Mouse (Mus musculus) forebrain, embryonic 14.5 days (tissue): Measurements from ENCODE around the gene Slc10a7. TPM values are rescaled to one million over a fixed set of nuclear protein-coding genes. Genes with fewer than 3 reads are reported as not detected.

ENCODE experiments used
- ATAC-seq: fragments of 200-750 bp; cut with Nextera tagmentation; 2 replicates; pipeline ENCODE4 v1.8.0; 2017; ENCODE audit warnings: mild to moderate bottlenecking, moderate library complexity
- DNase-seq: peaks from one replicate; pipeline ENCODE4 v3.0.0-alpha.2; 2015; ENCODE audit warnings: low spot score
- H3K27ac ChIP-seq: fragments of 300-500 bp; sonication (generic); 2 replicates; pipeline ENCODE4 v1.5.1; 2014; ENCODE audit warnings: low read depth, mild to moderate bottlenecking, control low read depth, low read length, moderate library complexity
- H3K27me3 ChIP-seq: fragments of 300-500 bp; sonication (generic); replicated peaks from 2 replicates; pipeline ENCODE4 v1.6.1; 2014; ENCODE audit warnings: low read length, control low read depth, mixed read lengths; ENCODE audit not compliant: control insufficient read depth, insufficient read depth
- H3K36me3 ChIP-seq: fragments of 300-500 bp; sonication (generic); 2 replicates; pipeline ENCODE4 v1.6.1; 2014; ENCODE audit warnings: low read length, control low read depth; ENCODE audit not compliant: control insufficient read depth, insufficient read depth
- H3K4me1 ChIP-seq: fragments of 300-500 bp; sonication (generic); 2 replicates; pipeline ENCODE4 v1.6.1; 2014; ENCODE audit warnings: antibody characterized with exemption, low read length, control low read depth; ENCODE audit not compliant: control insufficient read depth, insufficient read depth
- H3K4me2 ChIP-seq: fragments of 300-500 bp; sonication (generic); 2 replicates; pipeline ENCODE4 v1.6.1; 2014; ENCODE audit warnings: mild to moderate bottlenecking, control low read depth, low read length
- H3K4me3 ChIP-seq: fragments of 300-500 bp; sonication (generic); 2 replicates; pipeline ENCODE4 v1.5.1; 2014; ENCODE audit warnings: low read depth, low read length, control low read depth
- H3K9ac ChIP-seq: fragments of 300-500 bp; sonication (generic); 2 replicates; pipeline ENCODE4 v1.6.1; 2014; ENCODE audit warnings: mild to moderate bottlenecking, low read length, control low read depth, moderate library complexity
- H3K9me3 ChIP-seq: fragments of 300-500 bp; sonication (generic); replicated peaks from 2 replicates; pipeline ENCODE4 v1.6.1; 2016; ENCODE audit warnings: low read length, control low read depth, mixed read lengths; ENCODE audit not compliant: control insufficient read depth
- WGBS: fragments of 180-500 bp; shearing (Covaris S2); extraction: QIAGEN DNeasy Blood & Tissue Kit; methylation state at CpG from one replicate; pipeline ENCODE4 v1.1.7; 2014; 5-methylcytosine and 5-hydroxymethylcytosine counted together
- polyA plus RNA-seq: library from polyadenylated mRNA; unstranded; fragments of >200 nt; fragmentation: Nextera tagmentation; extraction: Ambion mirVana; gene quantifications from 2 replicates; pipeline ENCODE4 v1.2.1, GENCODE M21; 2014

Gene Slc10a7
- polyA plus RNA-seq, 1 experiment from 2014 or later = 5.2 TPM

DNA sequence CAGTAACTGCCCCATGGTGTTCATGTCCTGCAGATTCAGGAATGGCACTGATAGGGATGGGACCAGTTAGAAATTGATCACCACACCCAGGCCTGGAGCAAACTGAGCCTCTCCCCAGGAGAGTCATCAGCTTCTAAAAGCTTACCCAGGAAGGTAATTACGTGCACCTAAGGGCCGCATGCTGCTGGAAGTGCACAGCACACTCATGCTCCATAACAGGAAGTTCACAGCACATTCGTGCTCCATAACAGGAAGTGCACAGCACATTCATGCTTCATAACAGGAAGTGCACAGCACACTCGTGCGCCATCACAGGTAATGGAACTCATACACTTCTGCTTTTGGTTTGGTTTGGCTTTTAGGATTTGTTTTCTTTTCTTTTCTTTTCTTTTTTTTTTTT lies 114.8 kb downstream of the Slc10a7 start:
- Histone ChIP-seq H3K27ac (no peak overlapping the region), H3K27me3 (no peaks in the 10 kb centered on the region), H3K36me3 (no peaks in the 10 kb centered on the region), H3K4me1 (no peaks in the 10 kb centered on the region), H3K4me2 (no peak overlapping the region), H3K9ac (no peak overlapping the region), H3K4me3 (no peak overlapping the region), H3K9me3 (no peaks in the 10 kb centered on the region)
- ATAC-seq = no peak
- WGBS = 83% methylated on average over 5 of the region's 5 CpGs
- no peak for DNase-seq

DNA sequence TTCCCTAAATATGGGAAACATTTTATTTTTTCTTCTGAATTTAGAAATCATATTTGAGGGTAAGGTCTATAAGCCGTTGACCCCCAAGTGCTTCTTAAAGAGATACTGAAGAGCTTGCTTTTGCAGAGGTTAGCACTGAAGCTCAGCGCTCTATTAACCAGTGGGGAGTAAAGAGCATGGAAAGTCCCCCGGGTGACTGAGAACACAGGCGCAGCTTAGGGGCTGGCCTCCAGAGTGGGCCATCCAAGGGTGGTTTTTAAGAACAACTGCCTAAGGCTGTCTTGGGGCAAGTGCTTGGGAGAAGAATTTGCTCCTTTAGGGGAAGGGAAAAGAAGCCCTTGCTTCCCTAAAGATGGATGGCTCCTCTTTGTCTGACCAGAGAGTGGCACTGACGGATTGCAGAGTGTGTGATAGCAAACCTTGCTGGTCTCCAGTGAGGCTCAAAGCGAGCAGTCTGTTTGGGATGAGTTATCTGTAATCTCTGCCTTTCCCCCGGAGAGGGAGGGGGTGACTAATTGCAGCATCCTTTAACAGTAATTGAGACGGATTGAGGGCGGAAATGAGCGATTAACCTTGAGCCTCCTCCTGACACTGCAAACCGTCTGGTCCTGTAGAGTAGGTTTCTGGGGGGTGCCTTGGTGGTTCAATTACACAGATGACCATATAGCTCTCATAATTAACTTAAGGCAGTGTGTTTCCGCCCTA lies 115.7 kb downstream of the Slc10a7 start:
- Histone ChIP-seq H3K4me3 (no peak overlapping the region), H3K4me2 (no peak overlapping the region), H3K27ac (no peak overlapping the region), H3K36me3 (no peaks in the 10 kb centered on the region), H3K9me3 (no peaks in the 10 kb centered on the region), H3K4me1 (no peaks in the 10 kb centered on the region), H3K9ac (no peak overlapping the region), H3K27me3 (no peaks in the 10 kb centered on the region)
- 59% methylated on average over 12 of the region's 12 CpGs for WGBS
- ATAC-seq (no peak), DNase-seq (no peak)

DNA sequence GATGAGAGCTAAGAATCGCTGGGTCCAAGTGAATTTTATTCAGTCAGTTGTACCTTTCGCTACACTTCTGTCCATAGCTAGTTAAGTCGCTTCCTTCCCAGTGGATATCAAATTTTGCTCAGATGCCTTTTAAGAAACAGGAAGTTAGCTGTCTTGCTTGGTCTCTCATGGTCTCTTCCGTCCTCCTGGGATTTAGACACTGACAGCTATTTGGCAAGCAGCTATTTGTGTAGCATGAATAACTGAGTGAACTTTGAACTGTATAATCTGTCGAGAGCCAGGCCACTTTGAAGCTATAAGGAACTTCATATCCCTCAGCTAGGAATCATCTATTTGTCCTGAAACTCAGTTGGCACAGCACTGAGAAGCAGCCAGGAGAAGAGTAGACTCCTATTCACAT lies 117.5 kb downstream of the Slc10a7 start:
- Histone ChIP-seq H3K36me3 (no peaks in the 10 kb centered on the region), H3K4me2 (no peak overlapping the region), H3K9me3 (no peaks in the 10 kb centered on the region), H3K9ac (no peak overlapping the region), H3K4me1 (no peaks in the 10 kb centered on the region), H3K27me3 (no peaks in the 10 kb centered on the region), H3K4me3 (no peak overlapping the region), H3K27ac (no peak overlapping the region)
- ATAC-seq (no peak), DNase-seq (no peak)
- WGBS = 83% methylated on average over 5 of the region's 5 CpGs

DNA sequence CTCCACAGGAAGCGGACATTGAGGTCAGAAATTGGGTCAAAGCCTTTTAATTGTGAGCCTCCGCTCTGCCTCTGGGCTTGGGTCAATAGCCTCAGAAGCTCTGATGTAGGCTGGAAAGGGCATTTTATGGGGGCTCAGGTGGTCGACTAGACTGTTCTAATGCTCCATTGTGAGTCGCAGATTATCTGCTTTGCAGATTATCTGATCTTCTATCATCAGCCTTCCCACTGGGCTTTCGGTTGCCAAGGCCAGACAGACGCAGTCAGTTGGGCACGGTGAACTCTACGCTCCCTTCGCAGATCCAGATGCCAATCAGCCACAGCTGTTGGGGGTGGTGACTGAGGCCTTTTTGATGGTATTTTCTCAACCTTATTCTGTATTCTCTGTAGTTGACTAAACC lies 118.6 kb downstream of the Slc10a7 start:
- no peaks in the 10 kb centered on the region for H3K27me3 ChIP-seq
- ATAC-seq = no peak
- WGBS = 85% methylated on average over 9 of the region's 9 CpGs

DNA sequence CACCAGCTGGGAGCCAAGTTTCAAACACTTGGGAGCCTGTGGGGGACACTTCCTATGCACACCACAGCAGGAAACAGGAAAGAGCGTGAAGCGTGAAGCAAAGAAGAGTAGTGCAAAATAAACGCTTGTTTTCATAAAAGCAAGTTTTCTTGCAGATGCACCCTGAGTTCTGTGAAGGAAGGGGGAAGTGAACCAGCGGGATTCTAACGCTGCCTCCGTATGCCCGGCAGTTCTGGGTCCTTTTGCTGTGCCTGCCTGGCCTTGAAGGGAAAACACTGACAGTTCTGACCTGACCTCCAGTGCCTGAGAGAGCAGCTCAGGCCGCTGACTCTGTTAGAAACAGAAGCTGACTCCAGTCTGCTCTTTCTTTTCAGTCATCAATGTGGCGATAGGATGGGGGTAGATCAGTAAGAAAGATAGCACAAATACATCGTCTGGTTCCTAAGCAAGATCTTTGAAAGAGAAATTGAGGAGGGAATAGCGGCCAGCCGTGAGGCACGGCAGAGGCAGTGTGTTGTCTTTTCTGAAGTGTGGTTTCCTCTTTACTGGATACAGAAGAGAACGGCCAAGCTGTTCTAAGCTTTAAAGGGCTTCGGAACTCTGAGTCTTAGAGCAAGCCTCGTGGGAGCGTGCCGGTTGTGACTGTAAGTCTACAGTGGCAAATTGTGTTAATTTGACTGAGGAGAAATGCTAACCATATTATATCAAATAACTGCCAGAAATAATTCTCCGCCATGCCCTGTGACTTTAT lies 121.4 kb downstream of the Slc10a7 start:
- no peak overlapping the region for H3K4me3 ChIP-seq
- peaks cover 12% of the 10 kb centered on the region for H3K4me1 ChIP-seq
- H3K27ac ChIP-seq = 0 out of 2 replicates have a peak overlapping the region, but pooled peaks have one; percentile 1
- no peak overlapping the region for H3K9ac ChIP-seq
- ATAC-seq (no peak), DNase-seq (no peak)
- H3K4me2 ChIP-seq = no peak overlapping the region
- H3K27me3 ChIP-seq = no peaks in the 10 kb centered on the region
- no peaks in the 10 kb centered on the region for H3K9me3 ChIP-seq
- 75% methylated on average over 19 of the region's 19 CpGs for WGBS
- H3K36me3 ChIP-seq = no peaks in the 10 kb centered on the region

More for the DNA sequence above, 118.6 kb downstream of the Slc10a7 start:
- Histone ChIP-seq H3K36me3 (no peaks in the 10 kb centered on the region), H3K4me3 (no peak overlapping the region), H3K4me2 (no peak overlapping the region), H3K9ac (no peak overlapping the region), H3K27ac (no peak overlapping the region), H3K4me1 (no peaks in the 10 kb centered on the region), H3K9me3 (no peaks in the 10 kb centered on the region)
- DNase-seq = no peak

DNA sequence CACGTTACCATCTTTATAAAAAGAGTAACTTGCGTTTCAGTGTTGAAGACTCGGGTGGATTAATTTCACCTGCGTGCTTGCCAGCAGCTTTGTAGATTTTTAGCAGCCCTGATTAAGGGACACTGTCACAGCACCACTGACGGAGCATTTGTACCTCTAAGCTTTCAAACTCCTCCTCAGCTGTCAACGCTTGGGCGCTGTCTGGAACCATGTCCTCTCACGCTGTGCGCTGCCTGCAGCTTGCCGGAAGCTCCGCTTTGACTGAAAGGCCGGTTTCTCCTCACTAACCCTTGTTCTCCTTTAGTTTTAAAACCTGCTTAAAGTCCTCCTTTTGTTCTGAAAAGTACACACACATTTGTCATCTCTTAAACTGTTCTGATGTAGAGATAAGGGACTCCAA lies 123.9 kb downstream of the Slc10a7 start:
- H3K4me2 ChIP-seq = no peak overlapping the region
- no peak overlapping the region for H3K4me3 ChIP-seq
- no peak for ATAC-seq
- 30% methylated on average over 12 of the region's 12 CpGs for WGBS
- DNase-seq = peak; percentile 16
- no peaks in the 10 kb centered on the region for H3K27me3 ChIP-seq
- H3K27ac ChIP-seq = no peak overlapping the region
- peaks cover 12% of the 10 kb centered on the region for H3K4me1 ChIP-seq
- H3K36me3 ChIP-seq = no peaks in the 10 kb centered on the region
- H3K9me3 ChIP-seq = no peaks in the 10 kb centered on the region
- H3K9ac ChIP-seq = no peak overlapping the region

DNA sequence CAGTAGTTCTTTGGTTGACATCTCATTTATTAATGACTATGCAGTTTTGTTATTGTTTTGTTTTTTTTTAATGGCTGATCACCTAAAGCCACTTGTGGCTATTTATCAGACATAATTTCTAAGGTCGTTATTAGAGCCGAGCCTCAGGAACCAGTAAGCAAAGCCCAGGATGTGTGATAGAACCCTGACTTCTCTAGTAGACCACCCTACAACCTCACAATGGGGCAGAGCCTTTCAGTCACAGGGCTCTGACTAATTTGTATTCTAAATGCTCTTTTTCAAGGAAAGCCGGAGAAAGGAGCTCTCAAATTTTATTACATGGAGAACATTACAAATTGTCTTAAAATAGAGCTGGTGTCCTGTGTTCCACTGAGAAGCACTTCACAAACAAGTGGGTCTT lies 124.9 kb downstream of the Slc10a7 start:
- no peaks in the 10 kb centered on the region for H3K9me3 ChIP-seq
- DNase-seq = peak; percentile 5
- ATAC-seq = peak; percentile 24; the same call in 1 of the 2 replicates
- H3K4me2 ChIP-seq = peak overlapping the region; percentile 18; the same call in 1 of the 2 replicates
- no peaks in the 10 kb centered on the region for H3K27me3 ChIP-seq
- H3K9ac ChIP-seq = no peak overlapping the region
- no peaks in the 10 kb centered on the region for H3K36me3 ChIP-seq
- WGBS = 33% methylated on average over 3 of the region's 3 CpGs
- H3K4me1 ChIP-seq = peaks cover 12% of the 10 kb centered on the region
- no peak overlapping the region for H3K4me3 ChIP-seq
- H3K27ac ChIP-seq = no peak overlapping the region

DNA sequence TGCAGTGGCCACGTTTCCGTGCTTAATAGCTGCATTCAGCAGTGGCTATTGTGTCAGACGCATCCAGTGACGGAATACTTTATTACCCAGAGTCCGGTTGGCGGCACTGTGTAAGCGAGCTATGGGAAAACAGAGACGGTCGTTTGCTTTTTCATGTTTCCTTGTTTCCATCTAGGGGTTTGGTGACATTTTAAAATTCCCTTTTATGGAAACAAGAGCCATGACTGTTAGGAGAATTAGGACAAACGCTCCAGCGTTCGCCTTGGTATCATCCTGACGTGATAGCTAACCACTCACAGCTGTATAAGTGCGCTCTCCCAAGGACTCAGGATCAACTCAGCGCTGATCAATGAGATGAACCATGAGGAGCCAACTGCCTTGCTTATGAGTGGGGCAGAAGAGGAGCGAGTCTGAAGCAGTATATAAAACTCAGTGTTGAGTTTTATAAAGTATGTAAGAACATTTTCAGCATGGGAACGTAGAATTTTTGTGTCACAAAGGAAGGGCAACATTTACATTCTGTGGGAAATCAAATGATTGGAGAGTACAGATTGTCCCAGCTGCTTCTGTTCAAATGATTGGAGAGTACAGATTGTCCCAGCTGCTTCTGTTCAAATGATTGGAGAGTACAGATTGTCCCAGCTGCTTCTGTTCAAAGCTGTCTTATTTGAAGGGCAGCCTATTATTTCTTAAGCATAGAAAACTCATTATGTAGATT lies 125.5 kb downstream of the Slc10a7 start:
- Histone ChIP-seq H3K27me3 (no peaks in the 10 kb centered on the region), H3K27ac (no peak overlapping the region), H3K9me3 (no peaks in the 10 kb centered on the region), H3K4me3 (no peak overlapping the region), H3K36me3 (no peaks in the 10 kb centered on the region), H3K9ac (0 out of 2 replicates have a peak overlapping the region, but pooled peaks have one; percentile 13), H3K4me1 (peaks cover 12% of the 10 kb centered on the region), H3K4me2 (peak overlapping the region; percentile 18; the same call in 1 of the 2 replicates)
- WGBS = 40% methylated on average over 17 of the region's 17 CpGs
- DNase-seq (peak; percentile 66), ATAC-seq (peak; percentile 73)
